Mouse (Mus musculus): Measurements from ENCODE around the gene Mink1. TPM values are rescaled to one million over a fixed set of nuclear protein-coding genes. Genes with fewer than 3 reads are reported as not detected.
A peak's percentile ranks its signal among the peaks of the same experiment; 100 is the strongest.

Mink1 gene
- polyA plus RNA-seq, 1 experiment from 2014 or later = 17.6 TPM

GRCm38 (mm10) chr11:70578962-70579361 lies 16.3 kb downstream of the Mink1 start:
- WGBS = 93% methylated on average over 6 of the region's 6 CpGs
- ATAC-seq (ENCODE audit: low FRiP score) = no peak
- no peak for DNase-seq (ENCODE audit: low spot score)

GRCm38 (mm10) chr11:70579710-70580357 lies 17.2 kb downstream of the Mink1 start:
- Histone ChIP-seq H3K9ac (ENCODE audit: low read depth, low read length) (no peak overlapping the region), H3K4me2 (replicated peaks; ENCODE audit: low read depth, low read length) (no peak overlapping the region), H3K4me1 (replicated peaks; ENCODE audit: control insufficient read depth, insufficient read depth, low read length) (no peaks in the 10 kb centered on the region; the same call in 1 of the 2 replicates), H3K27me3 (ENCODE audit: control insufficient read depth, insufficient read depth, low read length) (no peaks in the 10 kb centered on the region), H3K27ac (ENCODE audit: low read depth, low read length) (no peak overlapping the region), H3K9me3 (ENCODE audit: control insufficient read depth, low read length) (no peaks in the 10 kb centered on the region), H3K4me3 (ENCODE audit: low read depth, low read length) (no peak overlapping the region), H3K36me3 (ENCODE audit: control insufficient read depth, insufficient read depth, low read length) (no peaks in the 10 kb centered on the region)
- DNase-seq (ENCODE audit: low spot score) = no peak
- ATAC-seq (ENCODE audit: low FRiP score) = no peak
- 86% methylated on average over 9 of the region's 9 CpGs for WGBS

More at GRCm38 (mm10) chr11:70578962-70579361, 16.3 kb downstream of the Mink1 start:
- H3K4me1 ChIP-seq (replicated peaks; ENCODE audit: control insufficient read depth, insufficient read depth, low read length) = no peaks in the 10 kb centered on the region
- H3K4me2 ChIP-seq (replicated peaks; ENCODE audit: low read depth, low read length) = no peak overlapping the region
- H3K27ac ChIP-seq (ENCODE audit: low read depth, low read length) = no peak overlapping the region
- H3K9ac ChIP-seq (ENCODE audit: low read depth, low read length) = no peak overlapping the region
- H3K9me3 ChIP-seq (ENCODE audit: control insufficient read depth, low read length) = no peaks in the 10 kb centered on the region
- no peaks in the 10 kb centered on the region for H3K36me3 ChIP-seq (ENCODE audit: control insufficient read depth, insufficient read depth, low read length)
- H3K4me3 ChIP-seq (ENCODE audit: low read depth, low read length) = no peak overlapping the region
- no peaks in the 10 kb centered on the region for H3K27me3 ChIP-seq (ENCODE audit: control insufficient read depth, insufficient read depth, low read length)

- Histone ChIP-seq H3K4me3 (ENCODE audit: low read depth, low read length) (no peak overlapping the region), H3K27me3 (ENCODE audit: control insufficient read depth, insufficient read depth, low read length) (no peaks in the 10 kb centered on the region), H3K27ac (ENCODE audit: low read depth, low read length) (no peak overlapping the region), H3K4me1 (replicated peaks; ENCODE audit: control insufficient read depth, insufficient read depth, low read length) (no peaks in the 10 kb centered on the region; the same call in 1 of the 2 replicates), H3K9ac (ENCODE audit: low read depth, low read length) (no peak overlapping the region), H3K9me3 (ENCODE audit: control insufficient read depth, low read length) (no peaks in the 10 kb centered on the region), H3K4me2 (replicated peaks; ENCODE audit: low read depth, low read length) (no peak overlapping the region), H3K36me3 (ENCODE audit: control insufficient read depth, insufficient read depth, low read length) (no peaks in the 10 kb centered on the region)
- no peak for DNase-seq (ENCODE audit: low spot score)
- ATAC-seq (ENCODE audit: low FRiP score) = no peak
- 79% methylated on average over 5 of the region's 5 CpGs for WGBS
Measured at GRCm38 (mm10) chr11:70580358-70580720, 17.7 kb downstream of the Mink1 start.

DNA sequence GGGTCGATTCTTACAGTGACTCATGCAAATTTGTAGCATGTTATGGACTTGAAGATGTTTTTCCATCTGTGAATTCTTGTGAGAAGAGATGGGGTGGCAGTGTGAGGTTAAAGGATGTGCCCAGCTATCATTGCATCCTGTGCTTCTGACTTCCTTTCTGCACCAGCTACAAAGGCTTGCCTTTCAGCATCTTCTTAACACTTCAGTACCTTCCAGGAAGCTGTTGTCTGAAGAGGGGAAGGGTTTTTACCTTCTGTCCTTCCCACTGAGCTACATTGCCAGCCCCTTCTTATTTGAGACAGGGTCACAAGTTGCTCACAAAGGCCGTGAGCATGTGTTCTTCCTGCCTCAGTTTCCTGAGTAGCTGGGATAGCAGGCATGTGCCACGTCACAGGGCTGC lies 18.2 kb downstream of the Mink1 start:
- Histone ChIP-seq H3K9me3 (ENCODE audit: control insufficient read depth, low read length) (no peaks in the 10 kb centered on the region), H3K4me2 (replicated peaks; ENCODE audit: low read depth, low read length) (no peak overlapping the region), H3K4me1 (replicated peaks; ENCODE audit: control insufficient read depth, insufficient read depth, low read length) (no peaks in the 10 kb centered on the region; the same call in 1 of the 2 replicates), H3K9ac (ENCODE audit: low read depth, low read length) (no peak overlapping the region), H3K27ac (ENCODE audit: low read depth, low read length) (no peak overlapping the region), H3K4me3 (ENCODE audit: low read depth, low read length) (no peak overlapping the region), H3K27me3 (ENCODE audit: control insufficient read depth, insufficient read depth, low read length) (no peaks in the 10 kb centered on the region), H3K36me3 (ENCODE audit: control insufficient read depth, insufficient read depth, low read length) (no peaks in the 10 kb centered on the region)
- 86% methylated on average over 3 of the region's 3 CpGs for WGBS
- ATAC-seq (ENCODE audit: low FRiP score) = no peak
- no peak for DNase-seq (ENCODE audit: low spot score)

DNA sequence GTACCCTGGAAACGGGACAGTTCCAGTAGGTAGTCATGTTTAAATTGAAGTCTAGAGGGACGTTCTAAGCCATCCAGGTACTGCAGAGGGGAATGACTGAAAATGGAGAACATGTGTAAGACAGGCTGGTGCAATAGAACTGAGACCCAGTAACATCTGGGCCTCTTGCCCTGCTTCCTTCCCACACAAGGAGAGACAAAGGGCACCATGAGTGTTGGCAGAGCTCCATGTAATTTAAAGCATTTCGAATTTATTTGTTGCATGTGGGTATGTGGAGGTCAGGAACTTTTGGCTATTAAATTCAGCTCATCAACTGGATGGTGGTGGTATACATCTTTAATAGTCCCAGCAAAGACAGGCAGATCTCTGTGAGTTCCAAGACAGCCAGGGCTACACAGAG lies 19.5 kb downstream of the Mink1 start:
- Histone ChIP-seq H3K9me3 (ENCODE audit: control insufficient read depth, low read length) (no peaks in the 10 kb centered on the region), H3K27ac (ENCODE audit: low read depth, low read length) (no peak overlapping the region), H3K4me3 (ENCODE audit: low read depth, low read length) (no peak overlapping the region), H3K27me3 (ENCODE audit: control insufficient read depth, insufficient read depth, low read length) (no peaks in the 10 kb centered on the region), H3K4me2 (replicated peaks; ENCODE audit: low read depth, low read length) (no peak overlapping the region), H3K36me3 (ENCODE audit: control insufficient read depth, insufficient read depth, low read length) (no peaks in the 10 kb centered on the region), H3K9ac (ENCODE audit: low read depth, low read length) (no peak overlapping the region), H3K4me1 (replicated peaks; ENCODE audit: control insufficient read depth, insufficient read depth, low read length) (no peaks in the 10 kb centered on the region; the same call in 1 of the 2 replicates)
- ATAC-seq (ENCODE audit: low FRiP score) (no peak), DNase-seq (ENCODE audit: low spot score) (no peak)
- WGBS = 80% methylated on average over 3 of the region's 3 CpGs

DNA sequence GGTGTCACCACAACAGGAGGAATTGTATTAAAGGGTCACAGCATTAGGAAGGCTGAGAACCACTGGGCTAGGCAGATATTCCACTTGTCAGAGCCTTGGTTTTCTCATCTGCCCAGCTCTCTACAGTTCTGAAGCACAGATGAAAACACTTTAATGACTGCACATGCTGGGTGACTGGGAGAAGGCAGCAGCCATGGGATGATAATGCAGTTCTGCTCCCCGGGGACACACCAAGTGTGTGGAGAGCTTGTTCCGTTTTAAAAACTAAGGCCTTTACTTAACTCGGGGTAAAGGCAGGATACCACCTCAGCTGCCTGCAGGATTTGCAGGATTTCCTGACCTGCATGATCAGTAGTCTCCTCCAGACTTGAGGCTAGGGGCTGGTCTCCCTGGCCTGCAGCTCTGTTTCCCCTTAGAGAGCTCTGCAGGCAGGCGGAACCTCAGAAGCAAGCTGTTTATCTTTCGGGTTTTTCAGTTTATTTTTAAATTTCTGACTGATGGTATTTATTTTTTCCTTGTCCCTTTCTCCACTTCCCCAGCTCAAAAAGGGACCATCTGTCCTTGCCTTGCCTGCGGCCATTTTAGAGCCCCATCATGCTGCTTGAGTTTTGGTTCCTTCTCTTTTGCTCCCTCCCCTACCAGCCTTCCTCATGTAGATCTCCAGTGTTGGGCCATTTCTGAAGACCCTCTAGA lies 20.5 kb downstream of the Mink1 start:
- no peaks in the 10 kb centered on the region for H3K36me3 ChIP-seq (ENCODE audit: control insufficient read depth, insufficient read depth, low read length)
- H3K4me2 ChIP-seq (replicated peaks; ENCODE audit: low read depth, low read length) = no peak overlapping the region
- no peaks in the 10 kb centered on the region for H3K27me3 ChIP-seq (ENCODE audit: control insufficient read depth, insufficient read depth, low read length)
- ATAC-seq (ENCODE audit: low FRiP score) (no peak), DNase-seq (ENCODE audit: low spot score) (no peak)
- H3K27ac ChIP-seq (ENCODE audit: low read depth, low read length) = no peak overlapping the region
- no peaks in the 10 kb centered on the region; the same call in 1 of the 2 replicates for H3K4me1 ChIP-seq (replicated peaks; ENCODE audit: control insufficient read depth, insufficient read depth, low read length)
- H3K9ac ChIP-seq (ENCODE audit: low read depth, low read length) = no peak overlapping the region
- 77% methylated on average over 6 of the region's 6 CpGs for WGBS
- H3K4me3 ChIP-seq (ENCODE audit: low read depth, low read length) = no peak overlapping the region
- no peaks in the 10 kb centered on the region for H3K9me3 ChIP-seq (ENCODE audit: control insufficient read depth, low read length)

- no peaks in the 10 kb centered on the region; the same call in 1 of the 2 replicates for H3K4me1 ChIP-seq (replicated peaks; ENCODE audit: control insufficient read depth, insufficient read depth, low read length)
- H3K27ac ChIP-seq (ENCODE audit: low read depth, low read length) = no peak overlapping the region
- H3K27me3 ChIP-seq (ENCODE audit: control insufficient read depth, insufficient read depth, low read length) = no peaks in the 10 kb centered on the region
- H3K4me3 ChIP-seq (ENCODE audit: low read depth, low read length) = no peak overlapping the region
- no peaks in the 10 kb centered on the region for H3K36me3 ChIP-seq (ENCODE audit: control insufficient read depth, insufficient read depth, low read length)
- DNase-seq (ENCODE audit: low spot score) (no peak), ATAC-seq (ENCODE audit: low FRiP score) (no peak)
- no peak overlapping the region for H3K4me2 ChIP-seq (replicated peaks; ENCODE audit: low read depth, low read length)
- no peaks in the 10 kb centered on the region for H3K9me3 ChIP-seq (ENCODE audit: control insufficient read depth, low read length)
- 91% methylated on average over 7 of the region's 7 CpGs for WGBS
- no peak overlapping the region for H3K9ac ChIP-seq (ENCODE audit: low read depth, low read length)
Measured at GRCm38 (mm10) chr11:70583775-70584174, 21.1 kb downstream of the Mink1 start.

- WGBS = 51% methylated on average over 7 of the region's 7 CpGs
- H3K9ac ChIP-seq (ENCODE audit: low read depth, low read length) = peak overlapping the region; percentile 4; the same call in 1 of the 2 replicates
- H3K9me3 ChIP-seq (ENCODE audit: control insufficient read depth, low read length) = no peaks in the 10 kb centered on the region
- no peak overlapping the region for H3K4me2 ChIP-seq (replicated peaks; ENCODE audit: low read depth, low read length)
- peak overlapping the region; percentile 47; the same call in 1 of the 2 replicates for H3K27ac ChIP-seq (ENCODE audit: low read depth, low read length)
- H3K27me3 ChIP-seq (ENCODE audit: control insufficient read depth, insufficient read depth, low read length) = no peaks in the 10 kb centered on the region
- no peak overlapping the region for H3K4me3 ChIP-seq (ENCODE audit: low read depth, low read length)
- no peaks in the 10 kb centered on the region; the same call in 1 of the 2 replicates for H3K4me1 ChIP-seq (replicated peaks; ENCODE audit: control insufficient read depth, insufficient read depth, low read length)
- ATAC-seq (ENCODE audit: low FRiP score) (no peak), DNase-seq (ENCODE audit: low spot score) (peak; percentile 6)
- H3K36me3 ChIP-seq (ENCODE audit: control insufficient read depth, insufficient read depth, low read length) = no peaks in the 10 kb centered on the region
Measured at GRCm38 (mm10) chr11:70585457-70585856, 22.8 kb downstream of the Mink1 start.

DNA sequence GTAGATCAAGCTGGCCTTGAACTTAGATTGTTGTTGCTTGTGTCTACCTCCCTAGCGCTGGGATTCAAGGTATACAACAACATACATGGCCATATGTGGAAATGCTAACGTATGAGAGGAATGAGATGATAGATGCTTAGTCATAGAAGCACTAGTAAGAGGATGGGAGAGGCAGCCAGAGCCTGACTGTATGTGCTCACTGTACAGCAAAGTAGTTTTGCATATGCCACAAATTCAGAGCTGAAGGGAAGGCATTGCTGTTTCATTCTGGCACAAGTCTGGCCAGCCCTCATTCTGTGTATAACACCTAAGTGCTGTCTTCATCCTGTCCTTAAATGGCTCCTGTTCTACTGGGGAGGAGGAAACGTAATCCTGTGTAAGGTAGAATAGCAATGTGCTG lies 23.6 kb downstream of the Mink1 start:
- WGBS = 89% methylated on average over 3 of the region's 3 CpGs
- DNase-seq (ENCODE audit: low spot score) = no peak
- no peaks in the 10 kb centered on the region for H3K27me3 ChIP-seq (ENCODE audit: control insufficient read depth, insufficient read depth, low read length)
- H3K36me3 ChIP-seq (ENCODE audit: control insufficient read depth, insufficient read depth, low read length) = no peaks in the 10 kb centered on the region
- H3K9me3 ChIP-seq (ENCODE audit: control insufficient read depth, low read length) = no peaks in the 10 kb centered on the region
- no peak for ATAC-seq (ENCODE audit: low FRiP score)
- no peak overlapping the region for H3K9ac ChIP-seq (ENCODE audit: low read depth, low read length)
- no peak overlapping the region for H3K4me2 ChIP-seq (replicated peaks; ENCODE audit: low read depth, low read length)
- no peak overlapping the region for H3K4me3 ChIP-seq (ENCODE audit: low read depth, low read length)
- no peak overlapping the region for H3K27ac ChIP-seq (ENCODE audit: low read depth, low read length)
- no peaks in the 10 kb centered on the region; the same call in 1 of the 2 replicates for H3K4me1 ChIP-seq (replicated peaks; ENCODE audit: control insufficient read depth, insufficient read depth, low read length)
